Mouse (Mus musculus): ENCODE measurements around the gene Slc30a5. TPM values are rescaled to one million over a fixed set of nuclear protein-coding genes. Genes with fewer than 3 reads are reported as not detected.

Gene Slc30a5
- total RNA-seq (2012; rRNA removed), result 56.2 and 58.3 TPM in 2 replicates
- polyA plus RNA-seq (2012; ENCODE audit: insufficient read depth in 1 of 2, insufficient read length in 2 of 2, low read depth in 1 of 2, low replicate concordance in 2 of 2, missing spikeins in 1 of 2), result 10 to 100 TPM in 1 of 2 experiments, not detected in 1; 57.4 TPM

DNA sequence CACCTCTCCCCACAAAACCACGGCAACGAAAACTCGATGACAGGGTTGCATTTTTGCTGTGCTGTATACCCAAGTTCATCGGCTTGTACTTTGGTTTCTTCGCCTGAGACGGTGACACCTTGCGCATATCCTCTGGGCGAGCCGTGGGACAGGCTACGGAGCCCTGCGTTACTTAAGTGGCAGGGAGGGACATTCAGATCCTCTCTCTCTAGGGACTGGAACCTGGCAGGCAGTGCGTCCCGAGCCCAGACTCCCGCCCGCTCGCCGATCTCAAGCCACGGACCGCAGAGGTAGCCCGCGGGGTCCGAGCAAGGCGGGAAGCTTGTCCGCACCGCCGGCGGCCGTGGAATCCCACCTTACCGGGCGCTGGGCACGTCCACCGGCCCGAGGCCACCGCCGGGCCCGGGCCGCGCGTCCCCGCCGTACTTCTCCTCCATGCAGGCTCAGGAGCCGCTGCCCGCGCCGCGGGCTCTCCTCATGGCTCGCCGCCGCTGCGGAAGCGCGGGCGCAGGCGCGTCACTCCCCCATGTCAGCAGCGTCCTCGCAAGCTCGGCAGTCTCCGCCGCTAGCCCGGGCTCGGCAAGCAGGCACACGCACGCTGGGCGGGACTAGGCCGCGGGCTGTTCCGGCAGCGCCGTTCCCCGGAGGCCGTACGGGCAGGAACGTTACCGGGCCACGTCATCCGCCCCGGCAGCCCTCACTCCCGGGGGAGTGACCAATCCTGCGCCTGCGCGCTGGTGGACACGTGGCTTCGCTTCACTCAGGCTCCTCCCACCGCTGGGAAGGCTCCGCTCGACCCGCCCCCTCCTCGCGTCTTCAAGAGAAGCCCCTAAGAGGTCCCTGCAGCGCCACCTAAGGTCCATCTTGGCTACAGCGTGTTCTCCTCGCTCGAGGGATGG is at the start of gene Slc30a5:
Gene Slc30a5, minus strand, starts transcription at position 687 of the 899 bp plus-strand sequence.
- peak within 1 kb of the TSS; percentile 87 for H3K27ac ChIP-seq (ENCODE audit: control insufficient read depth, low read depth, low read length)
- H3K79me2 ChIP-seq (ENCODE audit: control insufficient read depth, insufficient read depth, low read length, poor library complexity), result peaks cover 34% of the 10 kb centered on the region
- peak within 1 kb of the TSS; percentile 100 for H3K9ac ChIP-seq (ENCODE audit: control insufficient read depth, low read depth, low read length, poor library complexity, severe bottlenecking)
- no peaks in the 10 kb centered on the region for H3K27me3 ChIP-seq (ENCODE audit: control insufficient read depth in 1 of 2, insufficient read depth in 2 of 2, low read length in 2 of 2)
- peak within 1 kb of the TSS; percentile 97 to 99 for H3K4me3 ChIP-seq (ENCODE audit: control insufficient read depth in 1 of 2, insufficient read depth in 1 of 2, low read depth in 2 of 2, low read length in 2 of 2)
- no peaks in the 10 kb centered on the region for H3K9me3 ChIP-seq (replicated peaks; ENCODE audit: insufficient read depth, low read length)
- H3K36me3 ChIP-seq (ENCODE audit: control insufficient read depth in 1 of 2, insufficient read depth in 2 of 2, low read length in 2 of 2), result peaks cover 4 to 20% of the 10 kb centered on the region in 2 experiments
- H3K4me1 ChIP-seq (ENCODE audit: control insufficient read depth in 1 of 2, insufficient read depth in 2 of 2, low read length in 2 of 2), result peaks cover 13% of the 10 kb centered on the region in 2 experiments
- DNase-seq (ENCODE audit: low read depth, low spot score), result peak; percentile 99
- TF ChIP-seq KAT2A (conservative IDR thresholded peaks at IDR 0.05; ENCODE audit: low read depth, low read length) (no peak; the same call in 1 of the 2 replicates), HCFC1 (IDR thresholded peaks at IDR 0.05; ENCODE audit: low read depth, low read length) (peak; percentile 87), EP300 (IDR thresholded peaks at IDR 0.05; ENCODE audit: low read depth in 1 of 2, low read length in 2 of 2) (no peak), NELFE (IDR thresholded peaks at IDR 0.05; ENCODE audit: low read depth, low read length) (peak; percentile 93), MAX (IDR thresholded peaks at IDR 0.05; ENCODE audit: low read length) (peak; percentile 97), CHD2 (IDR thresholded peaks at IDR 0.05; ENCODE audit: low read length) (no peak), USF2 (IDR thresholded peaks at IDR 0.05; ENCODE audit: borderline replicate concordance in 1 of 2, insufficient read depth in 1 of 2, low read depth in 1 of 2, low read length in 2 of 2) (0 out of 4 replicates have a peak, but pooled peaks of 1 of the 2 experiments have one; percentile 62), GATA1 (IDR thresholded peaks at IDR 0.05; ENCODE audit: low read depth, low read length) (no peak), POLR2AphosphoS2 (IDR thresholded peaks at IDR 0.05; ENCODE audit: low read length) (peak; percentile 84; the same call in 1 of the 2 replicates), TBP (IDR thresholded peaks at IDR 0.05; ENCODE audit: low read depth, low read length) (0 out of 2 replicates have a peak, but pooled peaks have one; percentile 19), MXI1 (IDR thresholded peaks at IDR 0.05; ENCODE audit: low read depth, low read length) (peak; percentile 81), RCOR1 (IDR thresholded peaks at IDR 0.05; ENCODE audit: low read depth, low read length) (no peak), ZKSCAN1 (IDR thresholded peaks at IDR 0.05; ENCODE audit: low read depth, low read length) (no peak), GABPA (IDR thresholded peaks at IDR 0.05; ENCODE audit: low read depth, low read length) (no peak), RAD21 (IDR thresholded peaks at IDR 0.05; ENCODE audit: low read depth, low read length) (peak; percentile 46), JUND (IDR thresholded peaks at IDR 0.05; ENCODE audit: low read depth, low read length) (no peak), CTCF (IDR thresholded peaks at IDR 0.05 in 2 of 3, conservative IDR thresholded peaks at IDR 0.05 in 1 of 3; ENCODE audit: control insufficient read depth in 1 of 3, insufficient read depth in 1 of 3, low read depth in 2 of 3, low read length in 3 of 3, poor library complexity in 1 of 3, severe bottlenecking in 1 of 3) (peak; percentile 69 to 85 (median 81)), MAZ (IDR thresholded peaks at IDR 0.05; ENCODE audit: low read depth, low read length) (peak; percentile 70; the same call in 1 of the 2 replicates), SIN3A (IDR thresholded peaks at IDR 0.05; ENCODE audit: low read length) (peak; percentile 77), MYB (IDR thresholded peaks at IDR 0.05; ENCODE audit: low read depth, low read length) (peak; percentile 65), ZNF384 (IDR thresholded peaks at IDR 0.05; ENCODE audit: low read depth, low read length) (no peak), MYC (IDR thresholded peaks at IDR 0.05; ENCODE audit: low read depth, low read length) (peak; percentile 92), NRF1 (IDR thresholded peaks at IDR 0.05; ENCODE audit: insufficient read depth, low read depth, low read length, poor library complexity, severe bottlenecking) (peak; percentile 95), MAFK (IDR thresholded peaks at IDR 0.05; ENCODE audit: borderline replicate concordance, low read depth, low read length) (no peak), ELF1 (IDR thresholded peaks at IDR 0.05; ENCODE audit: low read depth, low read length) (peak; percentile 57), ETS1 (IDR thresholded peaks at IDR 0.05; ENCODE audit: low read depth, low read length) (peak; percentile 25; the same call in 1 of the 2 replicates), UBTF (IDR thresholded peaks at IDR 0.05; ENCODE audit: borderline replicate concordance, insufficient read depth, low read depth, low read length) (peak; percentile 79; the same call in 1 of the 2 replicates), BHLHE40 (IDR thresholded peaks at IDR 0.05; ENCODE audit: borderline replicate concordance, low read depth, low read length) (peak; percentile 57; the same call in 1 of the 2 replicates), CHD1 (IDR thresholded peaks at IDR 0.05; ENCODE audit: low read depth, low read length) (no peak; the same call in 1 of the 2 replicates), POLR2AphosphoS5 (IDR thresholded peaks at IDR 0.05; ENCODE audit: borderline replicate concordance, low read depth, low read length) (no peak), TCF12 (IDR thresholded peaks at IDR 0.05; ENCODE audit: low read depth, low read length) (peak; percentile 61), ZMIZ1 (IDR thresholded peaks at IDR 0.05; ENCODE audit: low read depth, low read length) (peak; percentile 68; the same call in 1 of the 2 replicates), ZC3H11A (IDR thresholded peaks at IDR 0.05; ENCODE audit: low read depth, low read length) (no peak), E2F4 (IDR thresholded peaks at IDR 0.05; ENCODE audit: borderline replicate concordance, low read depth, low read length) (peak; percentile 48; the same call in 1 of the 2 replicates)
